Mouse (Mus musculus) ovary, adult 18-20 months (tissue): ENCODE results near the gene Il3ra.

Source experiments
- DNase-seq: peaks from one replicate; pipeline ENCODE4 v3.0.0; 2022; ENCODE audit warnings: low spot score, mixed read lengths

Gene Il3ra

GRCm38 (mm10) chr14:14345948-14346812 is at the start of gene Il3ra:
Gene Il3ra, plus strand, starts transcription at chr14:14346275.
- DNase-seq = peak; percentile 40

DNA sequence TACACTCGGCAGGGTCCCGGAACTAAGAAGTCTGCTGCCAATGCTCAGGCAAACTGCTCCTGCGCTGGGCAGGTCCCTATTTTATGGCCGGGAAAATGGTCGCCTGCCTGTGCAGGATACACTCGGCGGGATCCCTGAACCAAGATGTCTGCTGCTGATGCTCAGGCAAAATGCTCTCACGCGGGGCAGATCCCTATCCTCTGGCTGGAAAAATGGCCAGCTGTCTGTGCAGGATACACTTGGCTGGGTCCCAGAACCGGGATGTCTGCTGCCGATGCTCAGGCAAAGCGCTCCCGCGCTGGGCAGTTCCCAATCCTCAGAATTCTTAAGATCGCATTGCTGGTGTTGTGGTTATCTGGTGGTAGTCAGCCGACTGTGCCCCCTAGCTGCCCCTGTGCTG is 37.1 kb upstream of the Il3ra start:
- no peak for DNase-seq

DNA sequence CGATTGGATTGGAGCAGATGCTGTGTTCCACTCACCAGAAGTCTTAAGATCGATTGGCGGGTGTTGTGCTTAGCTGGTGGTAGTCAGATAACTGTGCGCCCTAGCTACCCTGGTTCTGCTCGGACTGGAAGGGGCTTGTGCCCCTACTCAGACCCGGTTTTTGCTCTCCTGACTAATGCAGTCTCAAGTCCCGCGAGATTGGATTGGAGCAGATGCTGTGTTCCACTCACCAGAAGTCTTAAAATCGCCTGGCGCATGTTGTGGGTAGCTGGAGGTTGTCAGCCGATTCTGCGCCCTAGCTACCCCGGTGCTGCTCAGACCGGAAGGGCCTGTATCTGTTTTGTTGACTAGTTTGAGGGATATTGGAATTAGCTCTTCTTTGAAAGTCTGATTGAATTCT is 36.7 kb upstream of the Il3ra start:
- DNase-seq = no peak

GRCm38 (mm10) chr14:14322528-14322927 is 23.5 kb upstream of the Il3ra start, which contains the start of gene Olfr31:
Gene Olfr31, plus strand, starts transcription at chr14:14322828.
- DNase-seq = no peak

DNA sequence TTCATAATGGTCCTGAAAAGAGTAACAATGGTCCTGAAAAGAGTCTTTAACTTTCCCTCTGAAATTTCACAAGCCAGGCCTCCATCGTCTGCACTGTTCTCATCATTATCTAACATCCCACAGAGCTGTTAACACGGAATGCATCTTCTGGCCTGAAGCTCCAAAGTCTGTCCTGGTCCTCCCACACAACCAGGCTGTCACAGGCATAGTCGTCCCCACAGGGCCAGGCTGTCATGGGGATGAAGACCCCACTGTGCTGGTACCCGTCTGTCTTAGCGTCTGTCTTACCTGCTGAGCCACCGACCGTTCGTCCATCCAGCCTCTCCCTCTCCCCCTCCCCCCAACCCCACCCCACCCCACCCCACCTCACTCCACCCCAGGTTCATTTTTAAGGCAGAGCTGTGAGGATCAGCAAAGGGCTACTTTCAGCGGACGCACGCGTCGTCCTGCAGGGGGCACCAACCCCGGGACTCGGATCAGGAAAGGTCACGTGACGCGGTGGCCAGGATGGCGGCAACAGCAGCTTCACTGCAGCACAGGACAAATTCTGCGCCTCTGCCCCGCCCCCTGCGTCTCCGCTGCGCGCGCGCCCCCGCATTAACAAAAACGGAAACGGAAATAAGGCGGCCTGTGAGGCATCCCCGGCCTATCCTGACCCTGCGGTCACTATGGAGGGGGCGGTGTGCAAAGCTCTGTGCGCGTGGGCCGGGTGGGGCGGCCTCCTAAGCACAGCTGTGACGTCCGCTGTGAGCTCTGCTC is 783 bp upstream of the Il3ra start:
- peak; percentile 83 for DNase-seq

DNA sequence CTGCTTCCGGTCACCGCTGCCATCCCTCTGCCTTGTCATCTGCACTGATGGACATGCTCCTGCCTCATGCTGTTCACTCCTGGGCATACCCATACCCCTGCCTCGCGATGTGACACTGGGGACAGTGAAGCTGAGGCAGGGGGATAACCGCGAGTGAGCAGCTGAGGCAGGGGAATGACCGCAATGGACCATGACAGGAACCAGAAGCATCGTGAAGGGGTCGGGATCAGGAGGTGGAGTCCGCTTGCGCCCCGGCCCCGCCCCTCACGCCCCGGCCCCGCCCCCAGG is 682 bp downstream of the Il3ra start:
- no peak for DNase-seq

- DNase-seq = no peak
These were observed 1.2 kb downstream of the Il3ra start for GRCm38 (mm10) chr14:14347151-14347835.

DNA sequence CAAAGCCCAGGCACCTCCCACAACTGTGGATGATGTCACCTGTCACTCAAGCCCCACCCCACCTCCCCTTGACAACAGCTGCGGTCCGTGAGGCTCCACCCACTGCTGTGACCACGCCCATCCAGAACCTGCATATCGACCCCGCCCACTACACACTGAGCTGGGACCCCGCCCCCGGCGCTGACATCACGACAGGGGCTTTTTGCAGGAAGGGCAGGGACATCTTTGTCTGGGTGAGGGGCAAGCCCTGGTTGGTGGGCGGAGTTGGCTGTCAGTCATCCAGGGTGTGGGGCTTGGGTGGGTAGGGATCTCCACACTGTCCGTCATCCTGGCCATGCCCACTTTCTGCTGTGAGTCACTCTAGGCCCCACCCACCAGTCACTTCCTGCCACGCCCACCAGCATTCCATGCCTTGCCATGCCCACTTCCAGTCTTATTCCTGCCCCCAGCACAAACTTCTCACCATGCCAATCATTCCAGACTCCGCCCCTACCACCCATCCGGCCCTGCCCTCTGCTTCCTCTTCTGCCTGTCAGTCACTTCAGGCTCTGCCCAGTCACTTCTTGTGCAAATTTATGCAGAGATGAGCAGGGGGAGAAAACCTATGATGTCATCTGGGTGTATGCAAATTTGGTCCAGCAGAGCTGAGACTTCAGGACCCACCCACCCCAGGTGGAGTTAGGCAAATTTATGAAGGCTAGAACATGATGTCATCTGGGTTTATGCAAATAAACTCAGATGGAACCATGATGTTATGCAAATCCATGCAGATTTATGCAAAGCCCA is 2.0 kb downstream of the Il3ra start:
- DNase-seq = no peak

DNA sequence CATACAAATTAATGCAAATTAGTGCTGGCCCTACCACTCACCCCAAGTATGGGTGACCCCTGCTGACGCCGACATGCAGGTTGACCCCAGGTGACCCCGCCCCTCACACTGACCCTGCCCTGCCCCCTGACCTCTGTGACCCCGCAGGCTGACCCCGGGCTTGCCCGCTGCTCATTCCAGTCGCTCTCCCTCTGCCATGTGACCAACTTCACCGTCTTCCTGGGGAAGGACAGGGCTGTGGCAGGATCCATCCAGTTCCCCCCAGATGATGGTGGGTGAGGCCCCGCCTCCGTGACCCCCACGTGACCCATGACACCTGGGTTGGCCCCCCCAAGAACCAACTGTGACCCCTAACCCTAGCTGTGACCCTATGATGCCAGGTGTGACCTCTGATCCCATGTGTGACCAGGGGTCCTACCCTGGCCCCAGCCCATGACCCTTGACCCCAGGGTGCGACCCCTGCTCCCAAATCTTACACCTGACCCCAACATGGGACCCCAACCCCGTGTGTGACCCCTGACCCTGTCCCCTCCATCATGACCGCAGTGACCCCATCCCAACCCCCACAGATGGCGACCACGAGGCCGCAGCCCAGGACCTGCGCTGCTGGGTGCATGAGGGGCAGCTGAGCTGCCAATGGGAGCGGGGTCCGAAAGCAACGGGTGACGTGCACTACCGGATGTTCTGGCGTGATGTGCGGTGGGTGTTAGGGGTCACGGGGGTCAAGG is 2.8 kb downstream of the Il3ra start:
- no peak for DNase-seq

DNA sequence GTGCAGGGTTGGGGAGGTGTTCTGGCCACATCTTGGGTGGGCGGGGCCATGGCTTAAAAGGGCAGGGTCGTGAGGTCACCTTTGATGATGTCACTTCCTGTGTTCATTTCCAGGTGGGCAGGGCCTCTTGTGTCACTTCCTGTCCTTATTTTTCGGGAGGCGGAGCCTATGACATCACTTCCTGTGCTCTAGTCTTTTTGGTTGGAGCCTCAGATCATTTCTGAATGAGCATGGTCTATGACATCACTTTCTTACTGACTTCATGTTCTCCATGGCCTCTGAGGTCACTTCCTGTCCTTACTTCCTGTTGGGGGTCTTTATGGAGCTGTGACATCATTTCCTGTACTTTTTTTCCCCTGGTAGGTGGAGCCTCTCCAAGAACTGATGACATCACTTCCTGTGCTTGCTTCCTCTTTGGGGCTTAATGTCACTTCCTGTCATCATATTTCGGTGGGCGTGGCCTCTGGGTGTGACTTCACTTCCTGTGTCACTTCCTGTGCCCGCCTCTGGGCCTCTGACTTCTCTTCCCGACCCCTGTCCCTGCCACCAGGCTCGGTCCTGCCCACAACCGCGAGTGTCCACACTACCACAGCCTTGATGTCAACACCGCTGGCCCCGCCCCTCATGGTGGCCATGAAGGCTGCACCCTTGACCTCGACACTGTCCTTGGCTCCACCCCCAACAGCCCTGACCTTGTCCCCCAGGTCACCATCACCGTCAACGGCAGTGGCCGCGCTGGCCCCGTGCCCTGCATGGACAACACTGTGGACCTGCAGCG is 3.6 kb downstream of the Il3ra start:
- no peak for DNase-seq

DNA sequence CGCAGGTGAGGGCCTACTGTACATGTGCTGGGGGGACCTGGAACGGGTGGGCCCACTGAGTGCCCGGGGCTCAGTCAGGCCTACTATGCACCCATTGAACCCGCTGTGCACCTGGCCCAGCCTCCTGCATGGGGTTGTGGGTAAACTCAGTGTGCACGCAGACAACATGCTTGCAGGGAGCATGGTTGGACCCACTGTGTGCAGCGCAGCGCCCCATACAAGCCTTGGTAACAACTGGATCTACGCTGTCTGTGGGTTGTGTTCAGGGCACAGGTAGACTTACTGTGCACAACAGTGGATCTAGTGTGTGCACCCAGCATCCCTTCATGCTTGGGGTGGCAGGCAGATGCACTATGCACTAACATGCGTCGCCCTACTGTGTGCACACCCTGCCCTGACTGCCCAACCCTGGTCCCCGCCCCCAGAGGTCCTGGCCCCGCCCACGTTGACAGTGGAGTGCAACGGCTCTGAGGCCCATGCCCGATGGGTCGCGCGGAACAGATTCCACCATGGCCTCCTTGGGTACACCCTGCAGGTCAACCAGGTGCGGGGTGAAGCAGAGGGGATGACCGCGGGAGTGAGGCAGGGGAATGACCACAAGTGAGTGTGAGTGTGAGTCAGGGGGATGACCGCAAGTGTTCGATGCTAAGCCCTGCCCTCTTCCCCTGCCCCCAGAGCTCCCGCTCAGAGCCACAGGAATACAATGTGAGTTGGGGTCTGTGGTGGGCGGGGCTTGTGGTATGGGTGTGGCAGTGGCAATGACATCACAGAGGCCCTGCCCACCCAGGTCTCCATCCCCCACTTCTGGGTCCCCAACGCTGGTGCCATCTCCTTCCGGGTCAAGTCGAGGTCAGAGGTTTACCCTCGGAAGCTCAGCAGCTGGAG is 4.4 kb downstream of the Il3ra start:
- no peak for DNase-seq

- DNase-seq = no peak
These were observed 5.0 kb downstream of the Il3ra start for GRCm38 (mm10) chr14:14351148-14351455.

- DNase-seq = no peak
These were observed 5.9 kb downstream of the Il3ra start for GRCm38 (mm10) chr14:14351721-14352590.

DNA sequence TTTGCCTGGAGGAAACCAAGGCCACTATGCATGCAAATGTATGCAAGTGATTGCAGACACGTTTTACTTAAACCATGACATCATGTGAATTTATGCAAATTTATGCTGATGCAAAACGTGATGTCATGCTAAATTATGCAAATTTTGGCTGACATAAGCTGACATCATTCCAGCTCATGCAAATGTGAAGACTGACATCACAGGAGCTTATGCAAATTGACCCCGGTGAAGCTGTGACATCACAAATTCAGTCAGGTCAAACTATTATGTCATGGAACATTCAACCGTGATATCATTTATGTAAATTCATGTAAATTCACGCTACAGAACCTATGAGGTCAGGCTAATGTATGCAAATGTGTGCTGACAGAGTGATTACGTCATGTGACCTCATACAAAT is 6.5 kb downstream of the Il3ra start:
- DNase-seq = no peak

- no peak for DNase-seq
These were observed 7.1 kb downstream of the Il3ra start for GRCm38 (mm10) chr14:14353081-14353732.

DNA sequence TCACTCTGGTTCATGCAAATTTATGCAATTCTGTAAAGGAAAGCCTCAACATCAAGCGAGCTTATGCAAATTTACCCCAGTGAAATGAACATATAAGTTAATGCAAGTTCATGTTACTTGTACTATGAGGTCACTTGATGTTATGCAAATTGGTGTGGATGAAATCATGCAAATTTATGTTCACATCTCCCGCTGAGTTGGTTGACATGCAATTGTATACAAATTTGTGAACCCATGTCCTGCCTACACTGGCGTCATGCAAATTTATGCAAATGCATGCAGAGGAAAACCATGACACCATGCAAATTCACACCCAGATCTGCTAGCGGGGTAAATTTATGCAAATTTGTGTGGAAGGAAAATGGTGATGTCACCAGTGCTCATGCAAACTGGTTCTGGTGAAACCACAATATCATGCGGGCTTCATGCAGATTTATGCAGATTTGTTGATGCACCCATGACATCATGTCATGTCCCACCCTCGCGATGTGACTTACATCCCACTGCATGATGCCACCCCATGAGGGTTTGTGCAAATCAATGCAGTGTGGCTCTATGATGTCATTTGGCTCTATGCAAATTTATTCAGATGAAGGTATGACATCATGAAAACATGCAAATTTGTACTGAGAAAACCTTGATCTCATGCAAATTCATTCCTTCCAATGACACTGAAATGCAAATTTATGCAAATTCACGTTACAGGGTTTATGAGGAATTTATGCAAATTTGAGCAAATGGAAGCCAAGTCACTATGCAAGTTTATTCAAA is 7.8 kb downstream of the Il3ra start:
- DNase-seq = no peak
